9 mouse cellular contexts compared by ENCODE assay signal in genomic region chr14:34362726-34363445, GRCm38 (mm10). TPM values are rescaled to one million over a fixed set of nuclear protein-coding genes. Genes with fewer than 3 reads are reported as not detected.
DNase-seq lines count a peak whose midpoint lies in the region; ATAC-seq and TF ChIP-seq lines count a peak whose summit lies in the region.
"Had no signal": no experiment of that assay in that cellular context is flagged by ENCODE, and none has a peak within 500 bp of the region (broad histone marks: within the 10 kb centered on the region; RNA-seq: fewer than 3 reads in every experiment).

No protein-coding gene starts in this region.

- peak; percentile 76 to 85 for DNase-seq in adrenal gland, postnatal 36 days

- H3K9me3 ChIP-seq in embryonic facial prominence, embryonic 15.5 days (replicated peaks), result no peaks in the 10 kb centered on the region
- H3K9me3 ChIP-seq in heart, embryonic 11.5 days (replicated peaks; ENCODE audit: control insufficient read depth, low read length), result no peaks in the 10 kb centered on the region
- H3K9me3 ChIP-seq in kidney, embryonic 14.5 days (ENCODE audit: control insufficient read depth, low read length), result no peaks in the 10 kb centered on the region
- H3K9me3 ChIP-seq in limb, embryonic 15.5 days, result no peaks in the 10 kb centered on the region
- H3K9me3 ChIP-seq in midbrain, embryonic 16.5 days (replicated peaks; ENCODE audit: control insufficient read depth, low read length, poor library complexity, severe bottlenecking), result no peaks in the 10 kb centered on the region
- no peaks in the 10 kb centered on the region for H3K9me3 ChIP-seq in stomach, embryonic 15.5 days

- no peaks in the 10 kb centered on the region for H3K27me3 ChIP-seq in C2C12 (ENCODE audit: control insufficient read depth, insufficient read depth, insufficient read length)
- H3K27me3 ChIP-seq in embryonic facial prominence, embryonic 15.5 days, result no peaks in the 10 kb centered on the region; the same call in 1 of the 2 replicates
- no peaks in the 10 kb centered on the region; the same call in 1 of the 2 replicates for H3K27me3 ChIP-seq in heart, embryonic 11.5 days (ENCODE audit: control insufficient read depth, insufficient read depth, low read length)
- no peaks in the 10 kb centered on the region for H3K27me3 ChIP-seq in kidney, embryonic 14.5 days (ENCODE audit: control insufficient read depth, insufficient read depth, low read length)
- no peaks in the 10 kb centered on the region; the same call in 1 of the 2 replicates for H3K27me3 ChIP-seq in limb, embryonic 15.5 days
- no peaks in the 10 kb centered on the region for H3K27me3 ChIP-seq in midbrain, embryonic 16.5 days (ENCODE audit: control insufficient read depth, insufficient read depth, low read depth, low read length)
- no peaks in the 10 kb centered on the region for H3K27me3 ChIP-seq in stomach, embryonic 15.5 days (replicated peaks)

- H3K36me3 ChIP-seq in C2C12 (ENCODE audit: control insufficient read depth, insufficient read depth), result no peaks in the 10 kb centered on the region
- no peaks in the 10 kb centered on the region for H3K36me3 ChIP-seq in embryonic facial prominence, embryonic 15.5 days
- H3K36me3 ChIP-seq in heart, embryonic 11.5 days (ENCODE audit: control insufficient read depth, insufficient read depth, low read length), result no peaks in the 10 kb centered on the region
- no peaks in the 10 kb centered on the region for H3K36me3 ChIP-seq in kidney, embryonic 14.5 days (ENCODE audit: control insufficient read depth, insufficient read depth, low read length)
- no peaks in the 10 kb centered on the region for H3K36me3 ChIP-seq in limb, embryonic 15.5 days
- H3K36me3 ChIP-seq in midbrain, embryonic 16.5 days (ENCODE audit: control insufficient read depth, insufficient read depth, low read length), result no peaks in the 10 kb centered on the region
- H3K36me3 ChIP-seq in stomach, embryonic 15.5 days, result no peaks in the 10 kb centered on the region

- WGBS in embryonic facial prominence, embryonic 15.5 days, result 29% methylated on average over 18 of the region's 18 CpGs
- WGBS in heart, embryonic 11.5 days (ENCODE audit: insufficient replicate concordance), result 24% methylated on average over 18 of the region's 18 CpGs
- WGBS in kidney, embryonic 14.5 days, result 31% methylated on average over 18 of the region's 18 CpGs
- 33% methylated on average over 18 of the region's 18 CpGs for WGBS in limb, embryonic 15.5 days
- WGBS in midbrain, embryonic 16.5 days, result 31% methylated on average over 18 of the region's 18 CpGs
- 32% methylated on average over 18 of the region's 18 CpGs for WGBS in stomach, embryonic 15.5 days

- 0 out of 2 replicates have a peak overlapping the region, but pooled peaks have one; percentile 39 for H3K27ac ChIP-seq in embryonic facial prominence, embryonic 15.5 days (replicated peaks)
- no peak overlapping the region for H3K27ac ChIP-seq in heart, embryonic 11.5 days (ENCODE audit: low read depth, low read length)
- H3K27ac ChIP-seq in kidney, embryonic 14.5 days (ENCODE audit: low read depth, low read length), result no peak overlapping the region
- no peak overlapping the region for H3K27ac ChIP-seq in limb, embryonic 15.5 days
- no peak overlapping the region for H3K27ac ChIP-seq in midbrain, embryonic 16.5 days (ENCODE audit: low read length)
- peak overlapping the region; percentile 75; the same call in 1 of the 2 replicates for H3K27ac ChIP-seq in stomach, embryonic 15.5 days

- H3ac ChIP-seq in C2C12 (ENCODE audit: control insufficient read depth, insufficient read length, low read depth), result peak overlapping the region; percentile 4

- no peak overlapping the region for H3K4me3 ChIP-seq in C2C12 (ENCODE audit: insufficient read depth, poor library complexity, severe bottlenecking)
- peak overlapping the region; percentile 40 for H3K4me3 ChIP-seq in embryonic facial prominence, embryonic 15.5 days (replicated peaks)
- H3K4me3 ChIP-seq in heart, embryonic 11.5 days (ENCODE audit: low read depth, low read length), result peak overlapping the region; percentile 48
- H3K4me3 ChIP-seq in kidney, embryonic 14.5 days (ENCODE audit: low read length), result peak overlapping the region; percentile 43
- H3K4me3 ChIP-seq in limb, embryonic 15.5 days, result peak overlapping the region; percentile 43
- peak overlapping the region; percentile 47 for H3K4me3 ChIP-seq in midbrain, embryonic 16.5 days (ENCODE audit: low read depth, low read length)
- H3K4me3 ChIP-seq in stomach, embryonic 15.5 days (replicated peaks), result peak overlapping the region; percentile 43

- H3K79me3 ChIP-seq in C2C12 (ENCODE audit: low read depth), result no peaks in the 10 kb centered on the region

- ATAC-seq in embryonic facial prominence, embryonic 15.5 days (ENCODE audit: insufficient number of reproducible peaks, low FRiP score, low TSS enrichment, low read depth), result peak; percentile 44; the same call in 1 of the 2 replicates
- 0 out of 2 replicates have a peak, but pooled peaks have one; percentile 33 for ATAC-seq in heart, embryonic 11.5 days (replicated peaks; ENCODE audit: insufficient number of reproducible peaks, low FRiP score, low TSS enrichment)
- ATAC-seq in kidney, embryonic 14.5 days (ENCODE audit: low FRiP score, low TSS enrichment), result peak; percentile 63
- peak; percentile 19; the same call in 1 of the 2 replicates for ATAC-seq in limb, embryonic 15.5 days (ENCODE audit: insufficient number of reproducible peaks, low FRiP score, low TSS enrichment, low read depth)
- peak; percentile 61 for ATAC-seq in midbrain, embryonic 16.5 days
- ATAC-seq in stomach, embryonic 15.5 days (ENCODE audit: insufficient read depth, low FRiP score, low read depth), result peak; percentile 52; the same call in 1 of the 2 replicates

- peak overlapping the region; percentile 65 for H3K4me2 ChIP-seq in embryonic facial prominence, embryonic 15.5 days (replicated peaks)
- H3K4me2 ChIP-seq in heart, embryonic 11.5 days, result peak overlapping the region; percentile 81
- peak overlapping the region; percentile 80 for H3K4me2 ChIP-seq in kidney, embryonic 14.5 days (replicated peaks; ENCODE audit: low read depth, low read length)
- H3K4me2 ChIP-seq in limb, embryonic 15.5 days, result peak overlapping the region; percentile 84
- peak overlapping the region; percentile 95 for H3K4me2 ChIP-seq in midbrain, embryonic 16.5 days (ENCODE audit: low read length)
- peak overlapping the region; percentile 86 for H3K4me2 ChIP-seq in stomach, embryonic 15.5 days

- H3K4me1 ChIP-seq in embryonic facial prominence, embryonic 15.5 days, result peaks cover 18% of the 10 kb centered on the region
- peaks cover 4% of the 10 kb centered on the region; the same call in 1 of the 2 replicates for H3K4me1 ChIP-seq in heart, embryonic 11.5 days (ENCODE audit: control insufficient read depth, insufficient read depth, low read length)
- H3K4me1 ChIP-seq in kidney, embryonic 14.5 days (ENCODE audit: control insufficient read depth, insufficient read depth, low read length), result no peaks in the 10 kb centered on the region
- H3K4me1 ChIP-seq in limb, embryonic 15.5 days, result peaks cover 14% of the 10 kb centered on the region
- peaks cover 11% of the 10 kb centered on the region; the same call in 1 of the 2 replicates for H3K4me1 ChIP-seq in midbrain, embryonic 16.5 days (ENCODE audit: control insufficient read depth, insufficient read depth, low read length)
- H3K4me1 ChIP-seq in stomach, embryonic 15.5 days, result peaks cover 12% of the 10 kb centered on the region; the same call in 1 of the 2 replicates

- H3K9ac ChIP-seq in embryonic facial prominence, embryonic 15.5 days, result no peak overlapping the region
- H3K9ac ChIP-seq in heart, embryonic 11.5 days (ENCODE audit: low read depth, low read length), result peak overlapping the region; percentile 63; the same call in 1 of the 2 replicates
- H3K9ac ChIP-seq in kidney, embryonic 14.5 days (ENCODE audit: low read depth, low read length), result peak overlapping the region; percentile 48; the same call in 1 of the 2 replicates
- no peak overlapping the region for H3K9ac ChIP-seq in limb, embryonic 15.5 days
- peak overlapping the region; percentile 74 for H3K9ac ChIP-seq in midbrain, embryonic 16.5 days (ENCODE audit: low read depth, low read length)
- no peak overlapping the region for H3K9ac ChIP-seq in stomach, embryonic 15.5 days

- TF ChIP-seq CTCF in C2C12 (IDR thresholded peaks at IDR 0.05; ENCODE audit: control insufficient read depth, insufficient read depth, insufficient read length), result peak; percentile 53

- no peaks in the 10 kb centered on the region for H3K79me2 ChIP-seq in C2C12 (ENCODE audit: control insufficient read depth, insufficient read depth)

RNA-seq across cellular contexts. Expression of gene Fam25c, which starts 7.7 kb away (rescaled TPM):
- not detected for polyA plus RNA-seq in C2C12 (2012; fragmentation: generic; extraction: Trizol)
- not detected for total RNA-seq in adrenal gland, postnatal 36 days (2021)
- 154 and 196 TPM in 2 replicates for polyA plus RNA-seq in embryonic facial prominence, embryonic 15.5 days (2015; fragmentation: Nextera tagmentation; extraction: Ambion mirVana)
- not detected in 2 replicates for polyA plus RNA-seq in heart, embryonic 11.5 days (2014; fragmentation: Nextera tagmentation; extraction: Ambion mirVana)
- polyA plus RNA-seq in kidney, embryonic 14.5 days (2014; fragmentation: Nextera tagmentation; extraction: Ambion mirVana), result not detected in 2 replicates
- 171 and 203 TPM in 2 replicates for polyA plus RNA-seq in limb, embryonic 15.5 days (2015; fragmentation: Nextera tagmentation; extraction: Ambion mirVana)
- polyA plus RNA-seq in midbrain, embryonic 16.5 days (2015; fragmentation: Nextera tagmentation; extraction: Ambion mirVana), result not detected in 2 replicates
- polyA plus RNA-seq in stomach, embryonic 15.5 days (2015; fragmentation: Nextera tagmentation; extraction: Ambion mirVana), result 1.8 and 8.3 TPM in 2 replicates
- total RNA-seq: adrenal gland, postnatal 4 days had no signal

RNA-seq across cellular contexts. Expression of gene Sncg, which starts 11.7 kb away (rescaled TPM):
- 1.4 TPM for polyA plus RNA-seq in C2C12 (2012; fragmentation: generic; extraction: Trizol)
- 10 to 100 TPM; 12.3 to 34.4 TPM for total RNA-seq in adrenal gland, postnatal 36 days (2021)
- 3.4 and 6.3 TPM in 2 replicates for polyA plus RNA-seq in embryonic facial prominence, embryonic 15.5 days (2015; fragmentation: Nextera tagmentation; extraction: Ambion mirVana)
- polyA plus RNA-seq in heart, embryonic 11.5 days (2014; fragmentation: Nextera tagmentation; extraction: Ambion mirVana), result 2.4 and 2.9 TPM in 2 replicates
- polyA plus RNA-seq in kidney, embryonic 14.5 days (2014; fragmentation: Nextera tagmentation; extraction: Ambion mirVana), result 7.5 and 10.0 TPM in 2 replicates
- 3.1 and 4.9 TPM in 2 replicates for polyA plus RNA-seq in limb, embryonic 15.5 days (2015; fragmentation: Nextera tagmentation; extraction: Ambion mirVana)
- 27.6 and 31.0 TPM in 2 replicates for polyA plus RNA-seq in midbrain, embryonic 16.5 days (2015; fragmentation: Nextera tagmentation; extraction: Ambion mirVana)
- 27.4 and 32.7 TPM in 2 replicates for polyA plus RNA-seq in stomach, embryonic 15.5 days (2015; fragmentation: Nextera tagmentation; extraction: Ambion mirVana)

RNA-seq across cellular contexts. Expression of gene Mmrn2, which starts 12.4 kb away (rescaled TPM):
- 0.04 TPM for polyA plus RNA-seq in C2C12 (2012; fragmentation: generic; extraction: Trizol)
- total RNA-seq in adrenal gland, postnatal 36 days (2021), result 10 to 100 TPM; 25.6 to 41.9 TPM
- polyA plus RNA-seq in embryonic facial prominence, embryonic 15.5 days (2015; fragmentation: Nextera tagmentation; extraction: Ambion mirVana), result 8.4 and 8.8 TPM in 2 replicates
- 15.8 and 23.1 TPM in 2 replicates for polyA plus RNA-seq in heart, embryonic 11.5 days (2014; fragmentation: Nextera tagmentation; extraction: Ambion mirVana)
- 7.9 and 12.1 TPM in 2 replicates for polyA plus RNA-seq in kidney, embryonic 14.5 days (2014; fragmentation: Nextera tagmentation; extraction: Ambion mirVana)
- polyA plus RNA-seq in limb, embryonic 15.5 days (2015; fragmentation: Nextera tagmentation; extraction: Ambion mirVana), result 8.1 and 9.5 TPM in 2 replicates
- 3.5 and 3.6 TPM in 2 replicates for polyA plus RNA-seq in midbrain, embryonic 16.5 days (2015; fragmentation: Nextera tagmentation; extraction: Ambion mirVana)
- polyA plus RNA-seq in stomach, embryonic 15.5 days (2015; fragmentation: Nextera tagmentation; extraction: Ambion mirVana), result 8.2 and 8.9 TPM in 2 replicates

RNA-seq across cellular contexts. Expression of gene Glud1, which starts 52.4 kb away (rescaled TPM):
- polyA plus RNA-seq in C2C12 (2012; fragmentation: generic; extraction: Trizol), result 136 TPM
- total RNA-seq in adrenal gland, postnatal 36 days (2021), result 100 to 1,000 TPM; 177 to 206 TPM
- polyA plus RNA-seq in embryonic facial prominence, embryonic 15.5 days (2015; fragmentation: Nextera tagmentation; extraction: Ambion mirVana), result 73.8 and 74.1 TPM in 2 replicates
- 64.4 and 67.3 TPM in 2 replicates for polyA plus RNA-seq in heart, embryonic 11.5 days (2014; fragmentation: Nextera tagmentation; extraction: Ambion mirVana)
- polyA plus RNA-seq in kidney, embryonic 14.5 days (2014; fragmentation: Nextera tagmentation; extraction: Ambion mirVana), result 77.3 and 112 TPM in 2 replicates
- 62.7 and 67.2 TPM in 2 replicates for polyA plus RNA-seq in limb, embryonic 15.5 days (2015; fragmentation: Nextera tagmentation; extraction: Ambion mirVana)
- 89.8 and 92.8 TPM in 2 replicates for polyA plus RNA-seq in midbrain, embryonic 16.5 days (2015; fragmentation: Nextera tagmentation; extraction: Ambion mirVana)
- 83.1 and 86.0 TPM in 2 replicates for polyA plus RNA-seq in stomach, embryonic 15.5 days (2015; fragmentation: Nextera tagmentation; extraction: Ambion mirVana)

RNA-seq across cellular contexts. Expression of gene Shld2, which starts 52.6 kb away (rescaled TPM):
- 2.7 TPM for polyA plus RNA-seq in C2C12 (2012; fragmentation: generic; extraction: Trizol)
- total RNA-seq in adrenal gland, postnatal 36 days (2021), result 10 to 100 TPM in 1 of 2 experiments, 1 to 10 TPM in 1; 7.4 to 14.9 TPM
- 12.2 and 13.1 TPM in 2 replicates for polyA plus RNA-seq in embryonic facial prominence, embryonic 15.5 days (2015; fragmentation: Nextera tagmentation; extraction: Ambion mirVana)
- polyA plus RNA-seq in heart, embryonic 11.5 days (2014; fragmentation: Nextera tagmentation; extraction: Ambion mirVana), result 6.2 and 6.9 TPM in 2 replicates
- 9.3 and 10.1 TPM in 2 replicates for polyA plus RNA-seq in kidney, embryonic 14.5 days (2014; fragmentation: Nextera tagmentation; extraction: Ambion mirVana)
- 11.1 and 12.5 TPM in 2 replicates for polyA plus RNA-seq in limb, embryonic 15.5 days (2015; fragmentation: Nextera tagmentation; extraction: Ambion mirVana)
- polyA plus RNA-seq in midbrain, embryonic 16.5 days (2015; fragmentation: Nextera tagmentation; extraction: Ambion mirVana), result 4.8 and 6.4 TPM in 2 replicates
- polyA plus RNA-seq in stomach, embryonic 15.5 days (2015; fragmentation: Nextera tagmentation; extraction: Ambion mirVana), result 7.7 and 9.6 TPM in 2 replicates

Comparison
In these comparisons a context has a peak if more than half of its experiments do, and no peak if none do; other contexts are left out.
1. H3K27ac ChIP-seq: peak in embryonic facial prominence, embryonic 15.5 days (single experiment) and stomach, embryonic 15.5 days (single experiment); none in heart, embryonic 11.5 days (single experiment), kidney, embryonic 14.5 days (single experiment), limb, embryonic 15.5 days (single experiment) and midbrain, embryonic 16.5 days (single experiment).
2. H3K9ac ChIP-seq: peak in heart, embryonic 11.5 days (single experiment), kidney, embryonic 14.5 days (single experiment) and midbrain, embryonic 16.5 days (single experiment); none in embryonic facial prominence, embryonic 15.5 days (single experiment), limb, embryonic 15.5 days (single experiment) and stomach, embryonic 15.5 days (single experiment).
3. RNA of gene Fam25c, which starts 7.7 kb away (polyA plus RNA-seq): 171 to 203 TPM in limb, embryonic 15.5 days and 154 to 196 TPM in embryonic facial prominence, embryonic 15.5 days; 1.8 to 8.3 TPM in stomach, embryonic 15.5 days, not detected in C2C12 (single experiment), not detected in heart, embryonic 11.5 days, not detected in kidney, embryonic 14.5 days and not detected in midbrain, embryonic 16.5 days; every median in the first group is over 10 times any median in the second.
4. Peak in every context shown above with its lines, with median percentiles within 50 percentile points of each other: ATAC-seq and H3K4me2 ChIP-seq.